Mouse (Mus musculus): ENCODE measurements around the gene Cabp1. TPM values are rescaled to one million over a fixed set of nuclear protein-coding genes. Genes with fewer than 3 reads are reported as not detected.

Gene Cabp1
- polyA plus RNA-seq, 1 experiment from 2014 or later = 2.4 TPM

- Histone ChIP-seq H3K27ac (replicated peaks; ENCODE audit: low read depth, low read length) (no peak overlapping the region), H3K4me3 (ENCODE audit: low read depth, low read length) (no peak overlapping the region), H3K9me3 (replicated peaks; ENCODE audit: control insufficient read depth, low read length) (no peaks in the 10 kb centered on the region), H3K4me2 (ENCODE audit: low read depth, low read length) (no peak overlapping the region), H3K27me3 (ENCODE audit: control insufficient read depth, insufficient read depth, low read length) (no peaks in the 10 kb centered on the region), H3K36me3 (replicated peaks; ENCODE audit: control insufficient read depth, insufficient read depth, low read depth, low read length) (no peaks in the 10 kb centered on the region), H3K9ac (replicated peaks; ENCODE audit: low read length) (no peak overlapping the region), H3K4me1 (ENCODE audit: control insufficient read depth, insufficient read depth, low read length) (no peaks in the 10 kb centered on the region)
- ATAC-seq (replicated peaks; ENCODE audit: insufficient number of reproducible peaks, low FRiP score, low TSS enrichment, low read depth) = no peak
- no peak for DNase-seq (ENCODE audit: low spot score)
- WGBS = 92% methylated on average over 11 of the region's 11 CpGs
These were observed 14.6 kb downstream of the Cabp1 start for GRCm38 (mm10) chr5:115179596-115179995.

GRCm38 (mm10) chr5:115177866-115178265 is 16.3 kb downstream of the Cabp1 start:
- no peaks in the 10 kb centered on the region for H3K4me1 ChIP-seq (ENCODE audit: control insufficient read depth, insufficient read depth, low read length)
- no peak overlapping the region for H3K4me3 ChIP-seq (ENCODE audit: low read depth, low read length)
- no peak overlapping the region for H3K9ac ChIP-seq (replicated peaks; ENCODE audit: low read length)
- H3K27me3 ChIP-seq (ENCODE audit: control insufficient read depth, insufficient read depth, low read length) = no peaks in the 10 kb centered on the region
- no peak overlapping the region for H3K4me2 ChIP-seq (ENCODE audit: low read depth, low read length)
- H3K9me3 ChIP-seq (replicated peaks; ENCODE audit: control insufficient read depth, low read length) = no peaks in the 10 kb centered on the region
- H3K27ac ChIP-seq (replicated peaks; ENCODE audit: low read depth, low read length) = no peak overlapping the region
- H3K36me3 ChIP-seq (replicated peaks; ENCODE audit: control insufficient read depth, insufficient read depth, low read depth, low read length) = no peaks in the 10 kb centered on the region
- ATAC-seq (replicated peaks; ENCODE audit: insufficient number of reproducible peaks, low FRiP score, low TSS enrichment, low read depth) = no peak
- no peak for DNase-seq (ENCODE audit: low spot score)
- WGBS = 79% methylated on average over 6 of the region's 6 CpGs

- no peaks in the 10 kb centered on the region for H3K27me3 ChIP-seq (ENCODE audit: control insufficient read depth, insufficient read depth, low read length)
- H3K9ac ChIP-seq (replicated peaks; ENCODE audit: low read length) = no peak overlapping the region
- H3K36me3 ChIP-seq (replicated peaks; ENCODE audit: control insufficient read depth, insufficient read depth, low read depth, low read length) = no peaks in the 10 kb centered on the region
- DNase-seq (ENCODE audit: low spot score) (no peak), ATAC-seq (replicated peaks; ENCODE audit: insufficient number of reproducible peaks, low FRiP score, low TSS enrichment, low read depth) (no peak)
- no peak overlapping the region for H3K4me2 ChIP-seq (ENCODE audit: low read depth, low read length)
- H3K27ac ChIP-seq (replicated peaks; ENCODE audit: low read depth, low read length) = no peak overlapping the region
- no peaks in the 10 kb centered on the region for H3K9me3 ChIP-seq (replicated peaks; ENCODE audit: control insufficient read depth, low read length)
- 100% methylated on average over 1 of the region's 1 CpGs for WGBS
- H3K4me3 ChIP-seq (ENCODE audit: low read depth, low read length) = no peak overlapping the region
- H3K4me1 ChIP-seq (ENCODE audit: control insufficient read depth, insufficient read depth, low read length) = no peaks in the 10 kb centered on the region
These were observed 19.6 kb downstream of the Cabp1 start for GRCm38 (mm10) chr5:115174554-115174953.

- H3K27ac ChIP-seq (replicated peaks; ENCODE audit: low read depth, low read length) = no peak overlapping the region
- ATAC-seq (replicated peaks; ENCODE audit: insufficient number of reproducible peaks, low FRiP score, low TSS enrichment, low read depth) (no peak), DNase-seq (ENCODE audit: low spot score) (no peak)
- no peak overlapping the region for H3K9ac ChIP-seq (replicated peaks; ENCODE audit: low read length)
- H3K4me2 ChIP-seq (ENCODE audit: low read depth, low read length) = no peak overlapping the region
- 79% methylated on average over 8 of the region's 8 CpGs for WGBS
- no peaks in the 10 kb centered on the region for H3K4me1 ChIP-seq (ENCODE audit: control insufficient read depth, insufficient read depth, low read length)
- H3K36me3 ChIP-seq (replicated peaks; ENCODE audit: control insufficient read depth, insufficient read depth, low read depth, low read length) = no peaks in the 10 kb centered on the region
- H3K9me3 ChIP-seq (replicated peaks; ENCODE audit: control insufficient read depth, low read length) = no peaks in the 10 kb centered on the region
- H3K4me3 ChIP-seq (ENCODE audit: low read depth, low read length) = no peak overlapping the region
- H3K27me3 ChIP-seq (ENCODE audit: control insufficient read depth, insufficient read depth, low read length) = no peaks in the 10 kb centered on the region
These were observed 24.0 kb downstream of the Cabp1 start for GRCm38 (mm10) chr5:115170150-115170549.

GRCm38 (mm10) chr5:115168641-115169415 is 25.4 kb downstream of the Cabp1 start:
- Histone ChIP-seq H3K27ac (replicated peaks; ENCODE audit: low read depth, low read length) (no peak overlapping the region), H3K4me3 (ENCODE audit: low read depth, low read length) (no peak overlapping the region), H3K4me2 (ENCODE audit: low read depth, low read length) (no peak overlapping the region), H3K4me1 (ENCODE audit: control insufficient read depth, insufficient read depth, low read length) (no peaks in the 10 kb centered on the region), H3K9me3 (replicated peaks; ENCODE audit: control insufficient read depth, low read length) (no peaks in the 10 kb centered on the region), H3K9ac (replicated peaks; ENCODE audit: low read length) (peak overlapping the region; percentile 25; the same call in 1 of the 2 replicates), H3K36me3 (replicated peaks; ENCODE audit: control insufficient read depth, insufficient read depth, low read depth, low read length) (no peaks in the 10 kb centered on the region), H3K27me3 (ENCODE audit: control insufficient read depth, insufficient read depth, low read length) (no peaks in the 10 kb centered on the region)
- 38% methylated on average over 27 of the region's 27 CpGs for WGBS
- no peak for DNase-seq (ENCODE audit: low spot score)
- no peak for ATAC-seq (replicated peaks; ENCODE audit: insufficient number of reproducible peaks, low FRiP score, low TSS enrichment, low read depth)

GRCm38 (mm10) chr5:115167396-115167795 is 26.8 kb downstream of the Cabp1 start:
- H3K4me3 ChIP-seq (ENCODE audit: low read depth, low read length) = no peak overlapping the region
- no peak overlapping the region for H3K4me2 ChIP-seq (ENCODE audit: low read depth, low read length)
- ATAC-seq (replicated peaks; ENCODE audit: insufficient number of reproducible peaks, low FRiP score, low TSS enrichment, low read depth) (no peak), DNase-seq (ENCODE audit: low spot score) (no peak)
- no peak overlapping the region for H3K27ac ChIP-seq (replicated peaks; ENCODE audit: low read depth, low read length)
- no peaks in the 10 kb centered on the region for H3K9me3 ChIP-seq (replicated peaks; ENCODE audit: control insufficient read depth, low read length)
- no peaks in the 10 kb centered on the region for H3K4me1 ChIP-seq (ENCODE audit: control insufficient read depth, insufficient read depth, low read length)
- H3K9ac ChIP-seq (replicated peaks; ENCODE audit: low read length) = no peak overlapping the region
- H3K27me3 ChIP-seq (ENCODE audit: control insufficient read depth, insufficient read depth, low read length) = no peaks in the 10 kb centered on the region
- WGBS = 57% methylated on average over 6 of the region's 6 CpGs
- H3K36me3 ChIP-seq (replicated peaks; ENCODE audit: control insufficient read depth, insufficient read depth, low read depth, low read length) = no peaks in the 10 kb centered on the region

GRCm38 (mm10) chr5:115166815-115167194 is 27.4 kb downstream of the Cabp1 start:
- no peak overlapping the region for H3K9ac ChIP-seq (replicated peaks; ENCODE audit: low read length)
- DNase-seq (ENCODE audit: low spot score) = no peak
- H3K4me3 ChIP-seq (ENCODE audit: low read depth, low read length) = no peak overlapping the region
- ATAC-seq (replicated peaks; ENCODE audit: insufficient number of reproducible peaks, low FRiP score, low TSS enrichment, low read depth) = no peak
- H3K27me3 ChIP-seq (ENCODE audit: control insufficient read depth, insufficient read depth, low read length) = no peaks in the 10 kb centered on the region
- 81% methylated on average over 7 of the region's 7 CpGs for WGBS
- H3K4me1 ChIP-seq (ENCODE audit: control insufficient read depth, insufficient read depth, low read length) = no peaks in the 10 kb centered on the region
- H3K36me3 ChIP-seq (replicated peaks; ENCODE audit: control insufficient read depth, insufficient read depth, low read depth, low read length) = no peaks in the 10 kb centered on the region
- H3K27ac ChIP-seq (replicated peaks; ENCODE audit: low read depth, low read length) = no peak overlapping the region
- H3K4me2 ChIP-seq (ENCODE audit: low read depth, low read length) = no peak overlapping the region
- H3K9me3 ChIP-seq (replicated peaks; ENCODE audit: control insufficient read depth, low read length) = no peaks in the 10 kb centered on the region

GRCm38 (mm10) chr5:115165895-115166814 is 28.0 kb downstream of the Cabp1 start:
- Histone ChIP-seq H3K9ac (replicated peaks; ENCODE audit: low read length) (no peak overlapping the region), H3K27ac (replicated peaks; ENCODE audit: low read depth, low read length) (no peak overlapping the region), H3K4me1 (ENCODE audit: control insufficient read depth, insufficient read depth, low read length) (no peaks in the 10 kb centered on the region), H3K9me3 (replicated peaks; ENCODE audit: control insufficient read depth, low read length) (no peaks in the 10 kb centered on the region), H3K27me3 (ENCODE audit: control insufficient read depth, insufficient read depth, low read length) (no peaks in the 10 kb centered on the region), H3K4me2 (ENCODE audit: low read depth, low read length) (no peak overlapping the region), H3K4me3 (ENCODE audit: low read depth, low read length) (no peak overlapping the region), H3K36me3 (replicated peaks; ENCODE audit: control insufficient read depth, insufficient read depth, low read depth, low read length) (no peaks in the 10 kb centered on the region)
- ATAC-seq (replicated peaks; ENCODE audit: insufficient number of reproducible peaks, low FRiP score, low TSS enrichment, low read depth) = no peak
- DNase-seq (ENCODE audit: low spot score) = no peak
- WGBS = 59% methylated on average over 11 of the region's 11 CpGs

Data from embryonic facial prominence, embryonic 11.5 days (tissue).